Mouse (Mus musculus): ENCODE results near the gene Aar2. TPM values are rescaled to one million over a fixed set of nuclear protein-coding genes. Genes with fewer than 3 reads are reported as not detected.

Gene Aar2
- 11.6 TPM for polyA plus RNA-seq (2015; fragmentation: Illumina TruSeq; extraction: RNeasy Lipid Tissue Mini Kit (QIAGEN cat#74804); ENCODE audit: insufficient read depth, low replicate concordance)

DNA sequence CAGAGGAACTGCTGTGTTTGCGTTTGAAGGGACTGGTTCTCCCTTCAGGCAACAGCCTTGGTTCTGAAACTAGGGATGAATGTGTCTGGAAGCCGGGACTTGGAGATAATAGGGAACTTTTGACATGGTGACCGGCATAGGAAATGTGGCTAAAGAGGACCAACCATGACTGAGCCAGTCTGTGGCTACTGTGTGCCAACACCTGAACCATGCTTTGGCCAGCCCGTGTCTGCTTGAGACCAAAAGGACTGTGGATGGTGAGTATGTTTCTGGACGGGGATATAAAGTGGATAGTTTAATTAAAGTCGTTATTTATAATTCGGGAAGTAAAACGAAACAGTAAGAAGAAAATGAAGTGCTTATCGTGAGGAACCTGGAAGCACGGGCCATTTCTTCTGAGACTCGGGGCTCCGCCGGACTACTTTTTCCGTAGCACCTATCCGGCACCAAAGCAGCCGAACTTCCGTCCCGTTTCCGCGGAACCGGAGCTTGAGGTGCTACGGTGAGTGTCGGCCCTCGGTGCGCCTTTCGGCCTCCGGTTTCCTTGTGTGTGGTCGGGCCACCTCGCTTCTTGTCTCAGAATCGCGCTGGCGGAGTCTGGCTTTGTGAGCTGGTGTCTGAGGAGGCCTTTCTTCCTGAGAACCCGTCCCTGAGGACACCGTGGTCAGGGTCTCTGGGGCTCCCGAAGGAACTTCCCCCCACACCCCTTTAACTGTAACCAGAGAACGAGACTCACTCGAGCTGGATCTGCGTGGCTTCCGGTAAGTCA, at the start of gene Aar2:
Gene Aar2 (plus strand): TSS at position 462 of the 769 bp plus-strand sequence.

DNA sequence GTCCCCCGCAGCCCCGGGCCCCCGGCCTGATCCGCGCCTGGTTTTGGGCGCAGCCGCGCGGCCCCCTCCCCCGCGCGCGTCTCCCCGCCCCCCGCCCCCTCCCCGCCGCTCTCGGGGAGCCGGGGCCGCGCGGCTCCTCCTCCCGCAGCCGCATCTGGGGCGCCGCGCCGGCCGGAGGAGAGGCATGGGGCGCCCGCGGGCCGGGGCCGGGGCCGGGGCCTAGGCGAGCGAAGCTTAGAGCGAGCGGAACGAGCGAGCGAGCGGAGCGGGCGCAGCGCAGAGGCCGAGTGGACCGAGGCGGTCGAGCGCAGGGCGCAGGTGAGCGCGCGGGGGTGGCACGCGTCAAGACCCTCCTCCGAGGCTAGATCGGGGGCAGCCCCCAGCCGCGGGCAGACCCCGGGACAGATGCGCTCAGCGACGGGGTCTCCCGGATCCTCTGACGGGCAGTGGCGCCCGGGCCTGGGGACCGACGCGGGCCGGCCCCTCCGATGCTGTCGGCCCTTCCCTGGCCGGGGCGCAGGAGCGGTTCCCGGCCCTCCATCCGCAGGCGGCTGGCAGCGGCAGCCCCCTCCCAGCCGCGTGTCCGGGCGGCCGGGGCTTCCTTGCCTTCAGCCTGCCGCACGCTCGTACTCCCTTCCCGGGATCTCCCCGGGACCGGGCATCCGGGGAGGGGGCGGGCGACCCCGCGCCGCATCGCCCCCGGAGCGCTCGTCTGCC, 66.3 kb downstream of the Aar2 start, which contains the start of gene Dlgap4:
Gene Dlgap4 (plus strand): TSS at position 165 of the 717 bp plus-strand sequence.

Other genes with a start within 250 kb of the Aar2 start
- gene Cnbd2, start 235.3 kb upstream of the Aar2 start, polyA plus RNA-seq (2015; fragmentation: Illumina TruSeq; extraction: RNeasy Lipid Tissue Mini Kit (QIAGEN cat#74804); ENCODE audit: insufficient read depth, low replicate concordance): 11.5 TPM
- not detected for gene Scand1, start 234.9 kb upstream of the Aar2 start, polyA plus RNA-seq (2015; fragmentation: Illumina TruSeq; extraction: RNeasy Lipid Tissue Mini Kit (QIAGEN cat#74804); ENCODE audit: insufficient read depth, low replicate concordance)
- gene Epb41l1, start 126.7 kb upstream of the Aar2 start, polyA plus RNA-seq (2015; fragmentation: Illumina TruSeq; extraction: RNeasy Lipid Tissue Mini Kit (QIAGEN cat#74804); ENCODE audit: insufficient read depth, low replicate concordance): 4.6 TPM
- 27.8 TPM for gene Dlgap4, start 66.1 kb downstream of the Aar2 start, polyA plus RNA-seq (2015; fragmentation: Illumina TruSeq; extraction: RNeasy Lipid Tissue Mini Kit (QIAGEN cat#74804); ENCODE audit: insufficient read depth, low replicate concordance)
- gene Myl9, start 227.8 kb downstream of the Aar2 start, polyA plus RNA-seq (2015; fragmentation: Illumina TruSeq; extraction: RNeasy Lipid Tissue Mini Kit (QIAGEN cat#74804); ENCODE audit: insufficient read depth, low replicate concordance): 69.0 TPM

All from spleen, adult 10 weeks (tissue).